Mouse (Mus musculus) ovary, postnatal 14 days (tissue): ENCODE measurements around the gene Ewsr1.

Source experiments
- DNase-seq: peaks from one replicate; pipeline ENCODE4 v3.0.0; 2022; ENCODE audit warnings: low spot score

The Ewsr1 gene

DNA sequence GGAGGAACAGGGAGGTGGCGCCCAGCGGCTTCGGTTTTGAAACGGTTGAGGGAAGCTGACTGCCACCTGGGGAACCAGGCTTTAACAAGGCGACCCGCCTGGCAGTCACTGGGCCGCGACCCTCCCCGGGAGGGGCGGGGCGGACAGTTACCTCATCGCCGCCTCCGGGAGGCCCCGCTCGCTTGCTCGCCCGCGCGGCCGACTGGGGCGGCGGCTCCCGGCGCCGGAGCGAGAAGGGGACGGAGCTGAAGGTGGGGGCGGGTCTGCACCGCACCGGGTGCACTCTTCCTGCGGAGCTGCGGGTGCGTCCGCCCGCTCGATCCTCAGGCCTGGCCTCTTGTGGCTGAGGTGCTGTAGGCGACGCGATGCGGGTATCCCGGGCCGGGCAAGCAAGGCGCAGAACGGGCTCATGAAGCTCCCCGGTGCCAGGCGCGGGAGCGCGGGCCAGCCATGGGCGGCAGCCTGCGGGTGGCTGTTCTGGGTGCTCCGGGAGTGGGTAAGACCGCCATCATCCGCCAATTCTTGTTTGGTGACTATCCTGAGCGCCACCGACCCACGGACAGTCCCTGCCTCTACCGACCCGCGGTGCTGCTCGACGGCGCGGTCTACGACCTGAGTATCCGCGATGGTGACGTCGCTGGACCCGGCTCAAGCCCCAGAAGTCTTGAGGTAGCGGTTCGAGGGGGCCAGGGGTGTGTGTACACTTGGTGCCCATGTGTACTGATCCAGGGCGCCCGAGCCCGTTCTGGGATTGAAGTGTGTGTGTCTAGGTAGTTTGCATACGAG is 41.0 kb downstream of the Ewsr1 start, which contains the start of gene Rasl10a:
Rasl10a (plus strand) TSS at position 273 of the 786 bp plus-strand sequence.
- no peak for DNase-seq

GRCm38 (mm10) chr11:5057541-5057855 is 41.6 kb downstream of the Ewsr1 start:
- no peak for DNase-seq

GRCm38 (mm10) chr11:5057064-5057463 is 42.0 kb downstream of the Ewsr1 start:
- DNase-seq = no peak

DNA sequence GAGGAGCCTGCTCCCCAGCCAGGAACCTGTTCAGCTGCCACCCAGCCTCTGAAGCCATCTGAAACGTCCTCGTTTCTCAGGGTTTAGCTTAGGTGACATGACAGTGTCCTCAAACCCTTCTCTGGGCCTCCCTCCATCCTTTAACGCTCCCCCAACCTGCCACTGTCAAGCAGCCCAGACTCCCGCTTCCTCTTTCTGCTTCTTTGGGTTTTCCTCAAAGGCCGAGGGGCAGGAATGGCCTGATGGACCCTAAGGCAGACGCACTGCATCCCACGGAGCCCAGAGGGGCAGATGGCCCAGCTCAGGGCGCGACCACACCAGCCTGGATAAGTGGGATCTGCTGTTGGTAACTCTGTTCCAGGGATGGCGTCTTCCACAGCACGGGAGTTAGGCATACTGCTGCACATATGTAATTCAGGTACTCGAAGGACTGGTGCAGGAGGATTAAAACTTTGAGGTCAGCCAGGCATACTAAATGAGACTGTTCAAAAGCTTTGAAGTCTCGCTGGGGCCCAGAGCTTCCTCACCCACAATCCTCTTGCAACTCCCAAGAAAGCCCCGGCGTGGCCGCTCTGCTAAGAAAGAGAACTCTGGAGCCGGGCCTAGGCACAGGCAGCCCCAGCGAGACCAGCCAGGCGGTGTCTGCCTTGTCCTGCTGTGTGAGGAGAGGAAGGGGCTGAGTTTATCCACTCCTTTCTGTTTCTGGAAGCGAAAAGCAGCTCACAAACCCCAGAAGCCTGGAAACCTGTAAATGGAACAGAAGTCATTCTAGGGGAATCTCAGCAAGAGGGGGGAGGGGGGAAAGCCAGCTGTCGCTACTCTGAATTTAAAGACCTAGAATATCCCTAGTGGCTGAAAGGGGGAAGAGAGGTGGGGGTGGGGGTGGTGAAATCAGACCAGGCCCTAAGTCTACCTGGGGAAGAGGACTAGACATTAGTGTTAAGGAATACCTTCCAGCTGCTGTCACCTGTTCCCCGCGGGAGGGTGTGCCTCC is 42.8 kb downstream of the Ewsr1 start:
- no peak for DNase-seq

DNA sequence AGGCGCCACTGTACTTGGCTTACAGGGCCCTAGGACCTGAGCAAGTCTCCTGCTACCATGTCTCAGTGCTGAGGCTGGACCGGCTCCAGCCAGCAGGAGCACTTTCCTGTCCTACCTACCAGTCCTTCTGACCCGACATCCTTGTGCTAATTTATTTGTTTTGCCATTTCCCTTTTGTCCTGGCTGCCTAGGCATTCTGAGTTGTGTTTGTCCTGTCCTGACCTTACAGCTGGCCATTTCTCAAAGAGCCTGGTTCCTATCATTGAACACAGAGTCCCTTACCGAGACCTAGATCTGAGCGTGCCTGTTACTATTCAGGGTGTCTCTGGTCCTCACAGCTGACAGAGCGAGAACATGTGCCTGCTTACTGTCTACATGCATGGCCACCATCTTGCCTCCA is 44.2 kb downstream of the Ewsr1 start:
- DNase-seq = no peak

DNA sequence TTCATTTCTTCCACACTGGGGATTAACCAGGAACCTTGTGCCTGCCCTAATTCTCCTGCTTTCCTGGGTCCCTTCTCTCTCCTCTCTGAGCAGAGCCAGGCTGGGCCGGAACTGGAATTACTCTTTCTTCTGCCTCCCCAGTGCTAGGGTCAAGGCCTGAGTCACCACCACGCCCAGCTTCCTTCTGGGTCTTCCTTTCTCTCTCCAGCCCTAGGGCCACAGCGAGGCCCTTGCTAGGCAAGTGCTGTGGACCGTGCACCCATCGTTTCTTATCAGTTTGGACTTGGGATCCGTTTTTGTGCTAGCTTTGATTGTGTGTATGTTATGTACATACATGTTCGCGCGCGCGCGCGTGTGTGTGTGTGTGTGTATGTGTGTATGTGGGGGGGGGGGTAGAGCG is 44.9 kb downstream of the Ewsr1 start:
- no peak for DNase-seq

DNA sequence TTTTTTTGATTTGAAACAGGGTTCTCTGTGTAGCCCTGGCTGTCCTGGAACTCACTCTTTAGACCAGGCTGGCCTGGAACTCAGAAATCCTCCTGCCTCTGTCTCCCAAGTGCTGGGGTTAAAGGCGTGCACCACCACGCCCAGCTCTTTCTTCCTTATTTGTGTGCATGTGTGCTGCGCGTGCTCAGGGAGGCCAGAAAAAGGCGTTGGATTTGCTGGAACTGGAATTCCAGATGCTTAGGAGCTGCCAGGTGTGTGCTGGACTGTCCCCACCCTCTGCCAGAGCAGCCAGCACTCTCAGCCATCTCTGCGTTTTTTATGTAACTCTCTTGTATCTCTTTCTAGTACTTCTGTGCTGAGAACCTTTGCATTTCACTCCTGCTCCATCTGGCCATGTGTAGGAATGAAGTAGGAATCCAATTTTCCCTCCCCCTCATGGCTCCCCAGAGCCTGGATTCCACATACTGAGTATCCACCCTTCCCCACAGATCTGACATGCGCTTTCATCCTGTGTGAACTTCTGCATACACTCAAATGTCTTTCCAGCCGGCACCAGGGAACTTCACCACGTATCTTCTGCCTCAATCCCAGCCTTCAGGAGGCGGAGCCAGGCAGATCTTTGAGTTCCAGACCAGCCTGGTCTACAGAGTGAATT is 46.7 kb downstream of the Ewsr1 start:
- DNase-seq = no peak

DNA sequence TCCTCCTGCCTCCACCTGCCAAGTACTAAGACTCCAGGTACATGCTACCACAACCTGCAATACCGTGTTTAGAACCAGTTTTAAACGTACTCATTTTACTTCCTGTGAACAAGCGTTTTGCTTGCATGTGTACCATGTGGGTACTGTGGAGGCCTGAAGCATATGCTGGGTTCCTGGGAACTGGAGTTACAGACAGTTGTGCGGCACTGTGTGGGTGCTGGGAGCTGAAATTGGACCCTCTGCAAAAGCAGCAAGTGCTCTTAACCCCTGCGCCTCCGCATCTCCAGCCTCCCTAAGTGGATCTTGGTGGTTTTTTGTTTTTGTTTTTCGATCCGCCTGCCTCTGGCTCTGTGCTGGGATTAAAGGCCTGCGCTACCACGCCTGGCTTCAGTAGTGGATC is 47.4 kb downstream of the Ewsr1 start:
- DNase-seq = no peak

GRCm38 (mm10) chr11:5046321-5046926 is 52.6 kb downstream of the Ewsr1 start:
- DNase-seq = no peak

DNA sequence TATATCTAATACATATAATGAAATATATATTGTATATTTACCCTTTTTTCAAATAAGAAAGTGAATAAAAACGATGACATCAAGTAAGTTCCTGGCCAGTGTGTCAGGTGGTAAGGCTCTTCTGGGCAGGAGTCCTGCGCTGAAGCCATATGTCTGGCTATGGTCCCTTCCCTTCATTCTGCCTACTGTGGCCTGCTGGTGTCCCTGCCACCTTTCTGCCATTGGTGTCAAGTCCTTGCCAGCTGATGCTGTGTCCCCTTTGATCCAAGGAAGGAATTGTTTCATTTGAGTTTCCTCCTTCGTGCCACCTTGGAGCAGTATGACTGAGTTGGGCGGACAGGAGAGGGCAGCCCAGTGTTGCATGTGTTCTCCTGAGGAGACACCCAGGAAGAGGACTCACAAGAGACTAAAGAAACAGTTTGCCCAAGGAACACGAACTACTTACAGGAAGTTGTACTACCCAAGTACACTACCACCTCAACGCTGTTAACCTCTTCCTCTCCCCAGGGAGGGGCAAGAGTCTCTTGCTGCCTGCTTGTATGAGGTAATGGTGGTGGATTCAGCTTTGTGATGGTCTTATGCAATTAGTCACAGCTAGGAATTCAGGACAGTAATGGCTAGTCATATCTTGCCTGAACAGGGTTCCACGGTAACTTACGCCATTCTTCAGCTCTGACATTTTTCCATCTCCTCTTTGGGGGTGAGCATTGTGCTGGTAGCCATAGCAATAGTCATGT is 56.3 kb downstream of the Ewsr1 start:
- DNase-seq = no peak

DNA sequence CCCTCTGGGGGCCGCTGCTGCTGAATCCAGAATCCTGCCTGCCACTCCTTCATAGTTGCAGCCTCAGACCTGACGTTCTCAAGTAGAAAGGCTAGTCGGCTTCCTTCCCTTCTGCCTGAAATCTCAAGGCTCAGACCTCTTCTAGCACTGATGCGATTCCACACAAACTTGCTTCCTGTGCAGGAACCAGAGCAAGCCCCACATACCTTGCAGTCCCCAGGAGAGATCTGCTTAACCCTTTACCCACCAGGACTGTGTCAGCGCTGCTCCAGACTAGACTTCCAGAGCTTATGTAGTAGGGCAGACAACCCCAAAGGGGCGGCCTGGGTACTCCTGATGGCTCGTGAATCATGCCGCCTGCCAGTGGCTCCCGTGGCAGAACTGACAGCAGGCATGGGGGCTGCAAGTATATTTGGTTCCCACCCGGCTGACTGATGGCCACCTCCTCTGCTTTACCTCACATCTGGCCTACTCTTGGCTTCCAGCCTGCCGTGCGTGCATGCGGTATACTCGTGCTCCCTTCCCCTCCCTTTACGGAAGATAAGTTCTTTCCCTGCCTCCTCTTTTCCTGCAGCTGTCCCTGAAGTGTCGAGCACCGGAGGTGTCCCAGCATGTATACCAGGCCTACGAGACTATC is 57.8 kb downstream of the Ewsr1 start:
- DNase-seq = no peak

- no peak for DNase-seq
Measured at GRCm38 (mm10) chr11:5040585-5040984, 58.5 kb downstream of the Ewsr1 start.

DNA sequence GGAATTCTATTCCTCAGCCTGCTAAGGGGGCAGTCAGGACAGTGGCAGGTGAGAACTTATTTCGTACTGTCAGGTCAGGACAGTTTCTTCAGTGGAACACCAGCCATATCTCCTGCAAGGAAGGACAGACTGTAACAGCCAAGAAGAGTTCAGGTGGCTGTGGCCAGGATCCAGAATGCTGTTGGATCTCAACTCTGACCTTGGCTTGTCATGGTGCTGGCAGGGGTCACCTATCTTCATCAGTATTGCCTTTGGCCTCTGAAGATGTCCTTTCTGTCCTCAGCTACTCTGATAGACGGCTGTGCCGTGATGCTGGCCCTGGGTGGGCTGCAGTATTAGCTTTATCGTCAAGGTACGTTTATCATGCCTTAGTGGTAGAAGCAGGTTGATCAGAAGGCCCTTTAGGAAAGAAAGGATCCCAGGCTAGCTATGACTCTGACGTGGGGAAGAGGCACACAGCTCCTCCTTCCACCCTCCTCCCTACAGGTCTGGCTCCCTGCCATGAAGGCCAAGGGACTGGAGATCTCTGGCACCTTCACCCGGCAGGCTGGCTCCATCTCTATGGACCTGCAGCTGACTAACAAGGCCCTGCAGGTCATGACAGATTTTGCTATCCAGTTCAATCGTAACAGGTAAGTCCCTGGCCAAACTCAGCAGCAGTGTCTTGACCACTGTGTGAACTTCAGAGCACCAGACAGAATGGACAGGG is 61.8 kb downstream of the Ewsr1 start:
- DNase-seq = no peak

GRCm38 (mm10) chr11:5035421-5035820 is 63.6 kb downstream of the Ewsr1 start:
- no peak for DNase-seq

GRCm38 (mm10) chr11:5033136-5033535 is 65.9 kb downstream of the Ewsr1 start:
- no peak for DNase-seq

DNA sequence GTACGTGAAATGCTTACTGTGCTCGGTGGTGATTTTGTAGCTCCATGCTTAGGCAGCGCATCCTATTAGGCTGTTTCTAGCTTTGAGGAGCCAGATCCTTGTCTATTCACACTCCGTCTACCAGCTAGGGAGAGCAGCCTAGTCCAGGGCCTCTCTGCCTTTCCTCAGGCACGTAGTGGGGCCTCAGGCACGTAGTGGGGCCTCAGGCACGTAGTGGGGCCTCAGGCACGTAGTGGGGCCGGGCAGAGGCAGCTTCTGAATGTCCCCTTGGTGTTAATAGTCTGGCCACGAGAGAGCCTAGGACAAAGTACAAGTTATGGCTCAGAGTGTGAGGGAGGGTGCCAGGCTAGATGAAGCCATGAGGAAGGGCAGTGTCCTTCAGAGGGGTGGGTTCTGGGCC is 66.4 kb downstream of the Ewsr1 start:
- no peak for DNase-seq

DNA sequence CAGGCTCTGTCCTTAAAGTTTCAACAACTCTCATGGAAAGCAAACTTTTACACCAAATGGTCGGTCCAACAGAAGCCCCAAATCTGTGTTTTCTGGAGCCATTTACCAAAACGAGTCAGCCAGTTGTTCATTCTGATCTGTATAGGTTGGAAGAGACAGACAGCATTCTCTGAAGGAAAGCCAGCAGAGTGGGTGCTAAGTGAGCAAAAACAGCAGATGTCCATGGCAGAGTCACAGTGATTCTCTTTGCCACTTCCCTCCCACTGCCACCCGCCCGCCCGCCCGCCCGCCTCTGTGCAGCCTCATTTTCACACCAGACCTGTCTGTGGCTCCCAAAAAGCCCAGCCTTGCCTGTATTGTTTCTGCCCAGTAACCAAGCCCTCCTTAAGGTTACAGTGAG is 70.8 kb downstream of the Ewsr1 start:
- no peak for DNase-seq

DNA sequence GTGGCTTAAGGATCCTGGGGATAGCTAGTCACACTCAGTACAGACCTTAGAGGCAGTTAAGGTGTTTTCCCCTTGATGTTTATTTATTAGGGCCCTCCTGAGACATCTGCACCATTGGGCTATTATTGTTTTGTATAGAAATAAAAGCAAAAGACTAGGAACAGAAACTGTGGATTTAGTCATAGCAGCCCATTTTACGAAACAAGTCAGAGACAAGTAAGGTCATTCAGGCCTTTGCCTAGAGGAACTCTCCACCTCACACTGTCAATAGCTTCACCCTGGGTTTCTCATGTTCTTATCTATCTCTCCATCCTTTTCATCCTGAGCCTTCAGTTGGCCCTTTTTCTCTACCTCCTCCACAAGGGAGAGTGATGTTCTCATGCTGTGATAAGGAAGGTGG is 74.0 kb downstream of the Ewsr1 start:
- DNase-seq = no peak
